Mouse (Mus musculus) intestine, embryonic 14.5 days (tissue): ENCODE measurements around the gene Gpn1. TPM values are rescaled to one million over a fixed set of nuclear protein-coding genes. Genes with fewer than 3 reads are reported as not detected.
A peak's percentile ranks its signal among the peaks of the same experiment; 100 is the strongest.
"Not testable (repeated sequence)": the region's sequence is repeated elsewhere in the genome, so short reads cannot be mapped to it uniquely, and the experiment has no call there.

ENCODE experiments used
- ATAC-seq: fragments of 200-750 bp; cut with Nextera tagmentation; replicated peaks from 2 replicates; pipeline ENCODE4 v1.8.0; 2017; ENCODE audit warnings: low read depth, moderate number of reproducible peaks, moderate TSS enrichment, moderate library complexity; ENCODE audit not compliant: low FRiP score, low TSS enrichment
- DNase-seq: peaks from one replicate; pipeline ENCODE4 v3.0.0-alpha.2; 2018; ENCODE audit warnings: low spot score
- H3K27ac ChIP-seq: fragments of 300-500 bp; sonication (generic); 2 replicates; pipeline ENCODE4 v1.5.1; 2014; ENCODE audit warnings: low read depth, mild to moderate bottlenecking, control low read depth
- H3K27me3 ChIP-seq: fragments of 300-500 bp; sonication (generic); replicated peaks from 2 replicates; pipeline ENCODE4 v1.6.1; 2014; ENCODE audit warnings: low read length, control low read depth; ENCODE audit not compliant: control insufficient read depth, insufficient read depth
- H3K36me3 ChIP-seq: fragments of 300-500 bp; sonication (generic); 2 replicates; pipeline ENCODE4 v1.6.1; 2014; ENCODE audit warnings: low read length, control low read depth; ENCODE audit not compliant: control insufficient read depth, insufficient read depth
- H3K4me1 ChIP-seq: fragments of 300-500 bp; sonication (generic); replicated peaks from 2 replicates; pipeline ENCODE4 v1.6.1; 2014; ENCODE audit warnings: low read length, control low read depth, mixed read lengths; ENCODE audit not compliant: control insufficient read depth, insufficient read depth
- H3K4me2 ChIP-seq: fragments of 300-500 bp; sonication (generic); 2 replicates; pipeline ENCODE4 v1.6.1; 2014; ENCODE audit warnings: low read length
- H3K4me3 ChIP-seq: fragments of 300-500 bp; sonication (generic); 2 replicates; pipeline ENCODE4 v1.5.1; 2014; ENCODE audit warnings: low read depth, low read length, control low read depth, mixed read lengths
- H3K9ac ChIP-seq: fragments of 300-500 bp; sonication (generic); 2 replicates; pipeline ENCODE4 v1.6.1; 2014; ENCODE audit warnings: mild to moderate bottlenecking, low read length
- H3K9me3 ChIP-seq: fragments of 300-500 bp; sonication (generic); 2 replicates; pipeline ENCODE4 v1.6.1; 2016; ENCODE audit warnings: low read length, control low read depth; ENCODE audit not compliant: control insufficient read depth
- WGBS: fragments of 180-500 bp; shearing (Covaris S2); extraction: QIAGEN DNeasy Blood & Tissue Kit; methylation state at CpG from one replicate; pipeline ENCODE4 v1.1.7; 2014; 5-methylcytosine and 5-hydroxymethylcytosine counted together
- polyA plus RNA-seq: library from polyadenylated mRNA; unstranded; fragments of >200 nt; fragmentation: Nextera tagmentation; extraction: Ambion mirVana; gene quantifications from 2 replicates; pipeline ENCODE4 v1.2.1, GENCODE M21; 2014

Gpn1 gene
- polyA plus RNA-seq, 1 experiment from 2014 or later = 65.4 TPM

GRCm38 (mm10) chr5:31526354-31527116 lies 32.0 kb downstream of the Gpn1 start, which contains the start of gene Slc4a1ap:
Gene Slc4a1ap (plus strand): TSS chr5:31526995.
- H3K4me2 ChIP-seq = peak within 1 kb of the TSS; percentile 87
- peaks cover 14% of the 10 kb centered on the region for H3K4me1 ChIP-seq
- peak within 1 kb of the TSS; percentile 99 for H3K4me3 ChIP-seq
- H3K27me3 ChIP-seq = no peaks in the 10 kb centered on the region
- H3K9ac ChIP-seq = peak within 1 kb of the TSS; percentile 81
- peaks cover 46% of the 10 kb centered on the region for H3K36me3 ChIP-seq
- peak within 1 kb of the TSS; percentile 81 for H3K27ac ChIP-seq
- ATAC-seq = peak; percentile 91
- peak; percentile 93 for DNase-seq
- under 1% methylated on average over 28 of the region's 28 CpGs for WGBS
- H3K9me3 ChIP-seq = no peaks in the 10 kb centered on the region

GRCm38 (mm10) chr5:31527117-31527680 lies 32.7 kb downstream of the Gpn1 start:
- ATAC-seq = peak; percentile 45; the same call in 1 of the 2 replicates
- no peak for DNase-seq

GRCm38 (mm10) chr5:31527707-31528106 lies 33.2 kb downstream of the Gpn1 start, which contains the start of gene Supt7l:
Gene Supt7l (minus strand): TSS chr5:31527807.
- WGBS = 73% methylated on average over 11 of the region's 11 CpGs
- H3K36me3 ChIP-seq = peaks cover 46% of the 10 kb centered on the region

More at GRCm38 (mm10) chr5:31527117-31527680, 32.7 kb downstream of the Gpn1 start:
- peaks cover 14% of the 10 kb centered on the region for H3K4me1 ChIP-seq
- peaks cover 46% of the 10 kb centered on the region for H3K36me3 ChIP-seq
- H3K9ac ChIP-seq = peak overlapping the region; percentile 81
- H3K27me3 ChIP-seq = no peaks in the 10 kb centered on the region
- H3K4me2 ChIP-seq = peak overlapping the region; percentile 87
- H3K9me3 ChIP-seq = no peaks in the 10 kb centered on the region
- peak overlapping the region; percentile 81 for H3K27ac ChIP-seq
- H3K4me3 ChIP-seq = peak overlapping the region; percentile 99
- 3% methylated on average over 40 of the region's 40 CpGs for WGBS

GRCm38 (mm10) chr5:31528560-31528959 lies 34.0 kb downstream of the Gpn1 start:
- no peak overlapping the region for H3K27ac ChIP-seq
- H3K4me2 ChIP-seq = no peak overlapping the region
- ATAC-seq (no peak), DNase-seq (no peak)
- H3K9me3 ChIP-seq = no peaks in the 10 kb centered on the region
- WGBS = 48% methylated on average over 2 of the region's 2 CpGs
- H3K4me3 ChIP-seq = no peak overlapping the region
- H3K36me3 ChIP-seq = peaks cover 49% of the 10 kb centered on the region
- H3K27me3 ChIP-seq = no peaks in the 10 kb centered on the region
- H3K4me1 ChIP-seq = peaks cover 14% of the 10 kb centered on the region
- no peak overlapping the region for H3K9ac ChIP-seq

More at GRCm38 (mm10) chr5:31527707-31528106, 33.2 kb downstream of the Gpn1 start, which contains the start of gene Supt7l:
- not testable (repeated sequence) for H3K9me3 ChIP-seq, DNase-seq, ATAC-seq, H3K27me3 ChIP-seq
- H3K27ac ChIP-seq = peak within 1 kb of the TSS; percentile 81
- peak within 1 kb of the TSS; percentile 81 for H3K9ac ChIP-seq
- H3K4me2 ChIP-seq = peak within 1 kb of the TSS; percentile 87
- peak within 1 kb of the TSS; percentile 99 for H3K4me3 ChIP-seq
- peaks cover 14% of the 10 kb centered on the region for H3K4me1 ChIP-seq

GRCm38 (mm10) chr5:31535228-31535627 lies 40.7 kb downstream of the Gpn1 start:
- Histone ChIP-seq H3K36me3 (peaks cover 94% of the 10 kb centered on the region), H3K27ac (no peak overlapping the region), H3K27me3 (no peaks in the 10 kb centered on the region), H3K4me3 (no peak overlapping the region), H3K4me1 (no peaks in the 10 kb centered on the region), H3K9me3 (no peaks in the 10 kb centered on the region), H3K9ac (no peak overlapping the region), H3K4me2 (no peak overlapping the region)
- ATAC-seq (no peak), DNase-seq (no peak)
- WGBS = 89% methylated on average over 2 of the region's 2 CpGs

GRCm38 (mm10) chr5:31559401-31559800 lies 64.9 kb downstream of the Gpn1 start:
- Histone ChIP-seq H3K36me3 (peaks cover 54% of the 10 kb centered on the region), H3K27ac (no peak overlapping the region), H3K27me3 (no peaks in the 10 kb centered on the region), H3K4me3 (no peak overlapping the region), H3K4me2 (no peak overlapping the region), H3K4me1 (0 out of 2 replicates have a peak, but pooled peaks cover 4% of the 10 kb centered on the region), H3K9me3 (no peaks in the 10 kb centered on the region), H3K9ac (no peak overlapping the region)
- WGBS = 58% methylated on average over 1 of the region's 1 CpGs
- no peak for DNase-seq
- ATAC-seq = no peak

GRCm38 (mm10) chr5:31560352-31560751 lies 65.8 kb downstream of the Gpn1 start:
- Histone ChIP-seq H3K9me3 (no peaks in the 10 kb centered on the region), H3K27me3 (no peaks in the 10 kb centered on the region), H3K4me3 (no peak overlapping the region), H3K4me2 (no peak overlapping the region), H3K4me1 (0 out of 2 replicates have a peak, but pooled peaks cover 4% of the 10 kb centered on the region), H3K9ac (no peak overlapping the region), H3K36me3 (peaks cover 45% of the 10 kb centered on the region), H3K27ac (no peak overlapping the region)
- DNase-seq = no peak
- ATAC-seq = no peak
- WGBS = 94% methylated on average over 2 of the region's 2 CpGs

GRCm38 (mm10) chr5:31562036-31562666 lies 67.6 kb downstream of the Gpn1 start:
- 85% methylated on average over 7 of the region's 7 CpGs for WGBS
- Histone ChIP-seq H3K4me1 (0 out of 2 replicates have a peak, but pooled peaks cover 4% of the 10 kb centered on the region), H3K4me2 (no peak overlapping the region), H3K36me3 (peaks cover 38% of the 10 kb centered on the region), H3K9ac (no peak overlapping the region), H3K27ac (no peak overlapping the region), H3K9me3 (no peaks in the 10 kb centered on the region), H3K27me3 (no peaks in the 10 kb centered on the region), H3K4me3 (no peak overlapping the region)
- ATAC-seq = no peak
- no peak for DNase-seq
